In genomic region chr2:13008433-13008832, GRCm38 (mm10) we compare ENCODE assay signal across 22 mouse cellular contexts. TPM values are rescaled to one million over a fixed set of nuclear protein-coding genes. Genes with fewer than 3 reads are reported as not detected.
DNase-seq lines count a peak whose midpoint lies in the region; ATAC-seq and TF ChIP-seq lines count a peak whose summit lies in the region.
"Had no signal": no experiment of that assay in that cellular context is flagged by ENCODE, and none has a peak within 500 bp of the region (broad histone marks: within the 10 kb centered on the region; RNA-seq: fewer than 3 reads in every experiment).

No protein-coding gene starts in this region.

- H3K4me3 ChIP-seq in forebrain, embryonic 13.5 days = no peak overlapping the region
- H3K4me3 ChIP-seq in forebrain, embryonic 10.5 days = no peak overlapping the region
- H3K4me3 ChIP-seq in kidney, postnatal 0 days (replicated peaks; ENCODE audit: low read depth, low read length) = no peak overlapping the region
- H3K4me3 ChIP-seq in CH12.LX (replicated peaks in 1 of 3; ENCODE audit: low read depth in 2 of 3, low read length in 2 of 3, poor library complexity in 1 of 3) = no peak overlapping the region
- H3K4me3 ChIP-seq in hindbrain, embryonic 14.5 days (replicated peaks; ENCODE audit: low read length) = peak overlapping the region; percentile 9; the same call in 1 of the 2 replicates
- H3K4me3 ChIP-seq in limb, embryonic 10.5 days = no peak overlapping the region
- H3K4me3 ChIP-seq: erythroblast, embryonic 14.5 days had no signal

- H3K79me2 ChIP-seq in CH12.LX (replicated peaks; ENCODE audit: control insufficient read depth, extremely low read depth, insufficient read depth, poor library complexity, severe bottlenecking) = no peaks in the 10 kb centered on the region

- H3K27ac ChIP-seq in forebrain, embryonic 13.5 days = no peak overlapping the region
- H3K27ac ChIP-seq in forebrain, embryonic 10.5 days = no peak overlapping the region
- no peak overlapping the region for H3K27ac ChIP-seq in kidney, postnatal 0 days
- H3K27ac ChIP-seq in CH12.LX (ENCODE audit: insufficient read depth, low read depth) = no peak overlapping the region
- peak overlapping the region; percentile 49; the same call in 1 of the 2 replicates for H3K27ac ChIP-seq in hindbrain, embryonic 14.5 days
- H3K27ac ChIP-seq in limb, embryonic 10.5 days = no peak overlapping the region
- H3K27ac ChIP-seq: embryonic facial prominence, embryonic 12.5 days; gastrocnemius, adult 2 months; macrophage; neural tube, embryonic 13.5 days had no signal

- no peak for ATAC-seq in forebrain, embryonic 13.5 days
- ATAC-seq in kidney, postnatal 0 days (replicated peaks; ENCODE audit: low FRiP score, low read depth) = no peak
- ATAC-seq in hindbrain, embryonic 14.5 days (ENCODE audit: low FRiP score) = no peak
- no peak for ATAC-seq in megakaryocyte-erythroid progenitor cell, adult 5-6 weeks (replicated peaks; ENCODE audit: low FRiP score, low TSS enrichment, poor library complexity, severe bottlenecking)

- peaks cover 28% of the 10 kb centered on the region for H3K4me1 ChIP-seq in forebrain, embryonic 13.5 days
- peaks cover 30% of the 10 kb centered on the region for H3K4me1 ChIP-seq in forebrain, embryonic 10.5 days
- peaks cover 14% of the 10 kb centered on the region; the same call in 1 of the 2 replicates for H3K4me1 ChIP-seq in kidney, postnatal 0 days (replicated peaks; ENCODE audit: insufficient read depth, low read length)
- H3K4me1 ChIP-seq in CH12.LX (ENCODE audit: control insufficient read depth in 1 of 2, insufficient read depth in 2 of 2) = peaks cover 0 to 11% of the 10 kb centered on the region in 2 experiments; a peak in 1 of 4 replicates
- peaks cover 15% of the 10 kb centered on the region for H3K4me1 ChIP-seq in hindbrain, embryonic 14.5 days (replicated peaks; ENCODE audit: control insufficient read depth, insufficient read depth, low read length)
- H3K4me1 ChIP-seq in limb, embryonic 10.5 days = peaks cover 29% of the 10 kb centered on the region

- peak overlapping the region; percentile 18; the same call in 1 of the 2 replicates for H3K4me2 ChIP-seq in forebrain, embryonic 13.5 days
- no peak overlapping the region for H3K4me2 ChIP-seq in kidney, postnatal 0 days (ENCODE audit: low read length)
- no peak overlapping the region for H3K4me2 ChIP-seq in CH12.LX (ENCODE audit: insufficient read depth, low read depth, poor library complexity, severe bottlenecking)
- peak overlapping the region; percentile 8 for H3K4me2 ChIP-seq in hindbrain, embryonic 14.5 days (replicated peaks)
- H3K4me2 ChIP-seq: liver, embryonic 11.5 days; midbrain, embryonic 11.5 days had no signal

- dilution Hi-C loops in CH12.LX (cut with MboI; ENCODE audit: extremely low pct_ligation_motif_present, extremely low pct_unique_long_range_greater_than_20kb, low sequenced_read_pairs) = no loop called here

- in situ Hi-C loops in CH12.LX (cut with MboI; ENCODE audit: low pct_ligation_motif_present, low pct_unique_long_range_greater_than_20kb, low sequenced_read_pairs) = no loop called here

- no peak overlapping the region for H3K9ac ChIP-seq in forebrain, embryonic 13.5 days
- H3K9ac ChIP-seq in kidney, postnatal 0 days (ENCODE audit: low read depth, low read length) = no peak overlapping the region
- no peak overlapping the region for H3K9ac ChIP-seq in CH12.LX (ENCODE audit: insufficient read depth, low read depth)
- H3K9ac ChIP-seq in hindbrain, embryonic 14.5 days = 0 out of 2 replicates have a peak overlapping the region, but pooled peaks have one; percentile 21
- H3K9ac ChIP-seq: embryonic facial prominence, embryonic 12.5 days had no signal

- 67% methylated on average over 1 of the region's 1 CpGs for WGBS in forebrain, embryonic 13.5 days
- WGBS in forebrain, embryonic 10.5 days = 80% methylated on average over 1 of the region's 1 CpGs
- 84% methylated on average over 1 of the region's 1 CpGs for WGBS in kidney, postnatal 0 days
- 68% methylated on average over 1 of the region's 1 CpGs for WGBS in hindbrain, embryonic 14.5 days
- 71% methylated on average over 1 of the region's 1 CpGs for WGBS in limb, embryonic 10.5 days

- H3K27me3 ChIP-seq in forebrain, embryonic 13.5 days = peaks cover 51% of the 10 kb centered on the region
- peaks cover 65% of the 10 kb centered on the region for H3K27me3 ChIP-seq in forebrain, embryonic 10.5 days (ENCODE audit: poor library complexity, severe bottlenecking)
- H3K27me3 ChIP-seq in kidney, postnatal 0 days (ENCODE audit: insufficient read depth, low read length) = peaks cover 25% of the 10 kb centered on the region
- H3K27me3 ChIP-seq in CH12.LX (replicated peaks) = no peaks in the 10 kb centered on the region
- H3K27me3 ChIP-seq in hindbrain, embryonic 14.5 days (ENCODE audit: control insufficient read depth, insufficient read depth, low read length) = peaks cover 44% of the 10 kb centered on the region
- H3K27me3 ChIP-seq in limb, embryonic 10.5 days (ENCODE audit: low read depth, poor library complexity, severe bottlenecking) = peaks cover 56% of the 10 kb centered on the region

- no peak for DNase-seq in forebrain, embryonic 10.5 days (ENCODE audit: extremely low spot score, low spot score)
- DNase-seq in kidney, postnatal 0 days (ENCODE audit: low spot score) = no peak
- DNase-seq in kidney, postnatal 25 days = no peak
- no peak for DNase-seq in CH12.LX (ENCODE audit: extremely low read depth)
- DNase-seq in hindbrain, embryonic 14.5 days (ENCODE audit: low spot score) = no peak
- DNase-seq in limb, embryonic 10.5 days (ENCODE audit: low spot score) = no peak
- DNase-seq: adrenal gland, postnatal 10 days; cerebellum, adult 9-11 months; gastrocnemius, adult 2 months; heart, postnatal 4 days; kidney, adult 11 months; lung, adult 18-20 months; thymus, adult 2 months had no signal

- TF ChIP-seq RAD21 in CH12.LX (IDR thresholded peaks at IDR 0.05; ENCODE audit: low read depth, low read length) = no peak; the same call in 1 of the 2 replicates

- H3K36me3 ChIP-seq in forebrain, embryonic 13.5 days (ENCODE audit: poor library complexity, severe bottlenecking) = no peaks in the 10 kb centered on the region
- H3K36me3 ChIP-seq in forebrain, embryonic 10.5 days (replicated peaks) = no peaks in the 10 kb centered on the region
- no peaks in the 10 kb centered on the region for H3K36me3 ChIP-seq in kidney, postnatal 0 days (ENCODE audit: insufficient read depth, low read length)
- peaks cover 0 to 12% of the 10 kb centered on the region in 2 experiments for H3K36me3 ChIP-seq in CH12.LX (replicated peaks in 1 of 2; ENCODE audit: control insufficient read depth in 1 of 2, insufficient read depth in 1 of 2, low read length in 1 of 2)
- no peaks in the 10 kb centered on the region for H3K36me3 ChIP-seq in hindbrain, embryonic 14.5 days (replicated peaks; ENCODE audit: control insufficient read depth, insufficient read depth)
- H3K36me3 ChIP-seq in limb, embryonic 10.5 days = no peaks in the 10 kb centered on the region
- H3K36me3 ChIP-seq: embryonic facial prominence, embryonic 12.5 days; heart, embryonic 13.5 days; neural tube, embryonic 13.5 days had no signal

- no peak for TF ChIP-seq POLR2A in CH12.LX (IDR thresholded peaks at IDR 0.05; ENCODE audit: low read depth, low read length)

- H3K9me3 ChIP-seq in forebrain, embryonic 13.5 days (replicated peaks) = no peaks in the 10 kb centered on the region
- H3K9me3 ChIP-seq in forebrain, embryonic 10.5 days = no peaks in the 10 kb centered on the region
- H3K9me3 ChIP-seq in kidney, postnatal 0 days (replicated peaks; ENCODE audit: low read length) = no peaks in the 10 kb centered on the region
- peaks cover 6% of the 10 kb centered on the region for H3K9me3 ChIP-seq in CH12.LX (replicated peaks; ENCODE audit: low read length)
- H3K9me3 ChIP-seq in hindbrain, embryonic 14.5 days (ENCODE audit: control insufficient read depth, low read length) = no peaks in the 10 kb centered on the region
- H3K9me3 ChIP-seq in limb, embryonic 10.5 days (replicated peaks) = no peaks in the 10 kb centered on the region
- H3K9me3 ChIP-seq: embryonic facial prominence, embryonic 12.5 days; heart, embryonic 13.5 days; neural tube, embryonic 13.5 days had no signal

- TF ChIP-seq EP300 in CH12.LX (IDR thresholded peaks at IDR 0.05; ENCODE audit: low read length) = no peak

- TF ChIP-seq CTCF in kidney, postnatal 0 days (IDR thresholded peaks at IDR 0.05; ENCODE audit: low read depth) = peak; percentile 29; the same call in 1 of the 2 replicates
- peak in 1 of 2 experiments; percentile 26; a peak in 1 of 4 replicates for TF ChIP-seq CTCF in CH12.LX (conservative IDR thresholded peaks at IDR 0.05 in 1 of 2, IDR thresholded peaks at IDR 0.05 in 1 of 2; ENCODE audit: low read depth in 2 of 2, low read length in 2 of 2)

TF ChIP-seq in CH12.LX, 34 proteins besides CTCF, POLR2A, EP300 and RAD21 (continues in another document):
- TF ChIP-seq USF2 (conservative IDR thresholded peaks at IDR 0.05; ENCODE audit: low read depth, low read length) (no peak), MEF2A (IDR thresholded peaks at IDR 0.05; ENCODE audit: borderline replicate concordance, low read depth, low read length) (peak; percentile 62), BHLHE40 (IDR thresholded peaks at IDR 0.05; ENCODE audit: low read depth, low read length) (no peak), GABPA (IDR thresholded peaks at IDR 0.05; ENCODE audit: insufficient replicate concordance, low read depth, low read length) (no peak), POLR2AphosphoS2 (IDR thresholded peaks at IDR 0.05; ENCODE audit: low read depth, low read length) (no peak), ZMIZ1 (IDR thresholded peaks at IDR 0.05; ENCODE audit: low read depth, low read length) (no peak), CHD2 (IDR thresholded peaks at IDR 0.05; ENCODE audit: low read length) (no peak), TBP (conservative IDR thresholded peaks at IDR 0.05; ENCODE audit: low read depth, low read length) (no peak), ZNF384 (IDR thresholded peaks at IDR 0.05; ENCODE audit: low read depth, low read length) (peak; percentile 72), UBTF (IDR thresholded peaks at IDR 0.05; ENCODE audit: low read depth, low read length) (no peak), HCFC1 (IDR thresholded peaks at IDR 0.05; ENCODE audit: low read depth, low read length) (no peak)

RNA-seq across cellular contexts. Expression of gene C1ql3, which starts 3.2 kb away (rescaled TPM):
- 0.81 and 1.3 TPM in 2 replicates for polyA plus RNA-seq in forebrain, embryonic 13.5 days (2015; fragmentation: Nextera tagmentation; extraction: Ambion mirVana)
- 0.14 and 0.25 TPM in 2 replicates for polyA plus RNA-seq in forebrain, embryonic 10.5 days (2016; fragmentation: Nextera tagmentation; extraction: Ambion mirVana)
- polyA plus RNA-seq in kidney, postnatal 0 days (2015; fragmentation: Nextera tagmentation; extraction: Ambion mirVana) = 1.7 TPM in 2 replicates
- total RNA-seq in CH12.LX (2012; rRNA removed) (0.08 TPM in 1 of 2 replicates, not detected in the other), CH12.LX (2014; rRNA removed) (not detected in 2 replicates)
- not detected in 2 replicates for polyA plus RNA-seq in CH12.LX (2012; ENCODE audit: insufficient read length, low read depth)
- polyA plus RNA-seq in hindbrain, embryonic 14.5 days (2014; fragmentation: Nextera tagmentation; extraction: Ambion mirVana) = 7.5 and 7.9 TPM in 2 replicates
- not detected in 2 replicates for total RNA-seq in megakaryocyte-erythroid progenitor cell, adult 5-6 weeks (2014; fragmentation: Nextera tagmentation)
- not detected in 2 replicates for total RNA-seq in megakaryocyte-erythroid progenitor cell, adult 5-6 weeks (2017)
- 0.09 and 0.10 TPM in 2 replicates for polyA plus RNA-seq in limb, embryonic 10.5 days (2016; fragmentation: Nextera tagmentation; extraction: Ambion mirVana)
- polyA plus RNA-seq: erythroblast, embryonic 14.5 days; macrophage had no signal

Comparison
In these comparisons a context has a peak if more than half of its experiments do, and no peak if none do; other contexts are left out.
1. H3K4me2 ChIP-seq: peak in forebrain, embryonic 13.5 days (single experiment) and hindbrain, embryonic 14.5 days (single experiment); none in kidney, postnatal 0 days (single experiment) and CH12.LX (single experiment).